Mouse (Mus musculus): ENCODE measurements around the gene Bahd1. TPM values are rescaled to one million over a fixed set of nuclear protein-coding genes. Genes with fewer than 3 reads are reported as not detected.

Bahd1 gene
- polyA plus RNA-seq, 1 experiment from 2014 or later = 6.7 TPM

GRCm38 (mm10) chr2:118901175-118902031 is 1.2 kb downstream of the Bahd1 start:
- H3K9ac ChIP-seq (replicated peaks) = peak overlapping the region; percentile 84
- H3K4me2 ChIP-seq (replicated peaks) = peak overlapping the region; percentile 97
- under 1% methylated on average over 57 of the region's 120 CpGs for WGBS
- ATAC-seq (ENCODE audit: low FRiP score, low read depth) = peak; percentile 89
- H3K4me1 ChIP-seq = peaks cover 65% of the 10 kb centered on the region
- H3K27me3 ChIP-seq = peaks cover 61% of the 10 kb centered on the region
- no peaks in the 10 kb centered on the region for H3K9me3 ChIP-seq
- no peaks in the 10 kb centered on the region for H3K36me3 ChIP-seq
- H3K4me3 ChIP-seq = peak overlapping the region; percentile 68
- peak overlapping the region; percentile 89 for H3K27ac ChIP-seq (replicated peaks)

DNA sequence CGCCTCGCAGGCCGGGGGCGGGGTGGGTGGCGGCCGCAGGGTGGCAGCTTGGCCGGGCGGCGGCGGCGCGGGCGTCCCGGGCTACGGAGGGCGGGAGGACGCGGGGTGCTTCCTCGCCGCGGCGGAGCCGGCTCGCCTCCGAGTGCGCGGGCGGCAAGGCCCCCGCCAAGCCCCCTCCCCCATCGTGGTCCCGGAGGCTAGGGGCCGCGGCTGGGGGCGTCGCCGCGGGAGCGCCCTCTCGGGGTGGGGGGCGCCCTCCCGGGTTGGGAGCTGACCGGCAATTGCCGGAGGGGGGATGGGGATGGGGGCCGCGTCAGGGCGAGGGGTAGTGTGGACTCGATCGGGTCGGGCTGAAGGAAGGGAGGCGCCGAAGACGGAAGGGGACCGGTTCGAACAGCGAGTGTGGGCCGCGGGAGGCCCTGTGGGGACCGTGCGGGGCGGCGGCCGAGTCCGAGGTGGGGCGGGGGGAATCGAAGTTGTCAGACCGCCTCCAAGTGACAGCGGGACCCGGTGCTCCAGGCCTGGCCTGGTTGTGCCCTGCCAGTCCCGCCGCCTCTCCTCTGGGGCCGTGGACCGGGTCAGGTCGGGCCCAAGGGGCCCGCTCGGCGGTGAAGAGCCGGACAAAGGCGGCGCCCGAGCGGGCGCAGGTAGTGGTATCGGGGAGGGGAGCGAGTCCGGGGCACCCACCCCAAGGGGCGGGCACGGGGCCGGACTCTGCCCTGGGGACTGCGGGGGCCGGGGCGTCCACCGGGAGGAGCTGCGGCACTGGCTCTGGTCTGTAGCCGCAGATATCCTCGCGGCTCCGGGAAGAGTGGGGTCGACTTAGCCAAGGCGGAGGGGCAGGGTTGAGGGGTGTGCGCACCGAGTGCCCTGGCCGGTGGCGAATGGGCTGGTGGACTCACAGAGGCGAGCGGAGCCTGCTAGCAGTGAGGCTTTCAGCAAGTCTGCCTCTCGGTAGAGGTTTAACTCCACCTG is 2.2 kb downstream of the Bahd1 start:
- H3K9me3 ChIP-seq = no peaks in the 10 kb centered on the region
- peak overlapping the region; percentile 97 for H3K4me2 ChIP-seq (replicated peaks)
- WGBS = under 1% methylated on average over 92 of the region's 106 CpGs
- peak overlapping the region; percentile 84 for H3K9ac ChIP-seq (replicated peaks)
- peak; percentile 35 for ATAC-seq (ENCODE audit: low FRiP score, low read depth)
- H3K27me3 ChIP-seq = peaks cover 52% of the 10 kb centered on the region
- H3K4me1 ChIP-seq = peaks cover 58% of the 10 kb centered on the region
- H3K27ac ChIP-seq (replicated peaks) = peak overlapping the region; percentile 89
- H3K4me3 ChIP-seq = peak overlapping the region; percentile 68
- H3K36me3 ChIP-seq = no peaks in the 10 kb centered on the region

DNA sequence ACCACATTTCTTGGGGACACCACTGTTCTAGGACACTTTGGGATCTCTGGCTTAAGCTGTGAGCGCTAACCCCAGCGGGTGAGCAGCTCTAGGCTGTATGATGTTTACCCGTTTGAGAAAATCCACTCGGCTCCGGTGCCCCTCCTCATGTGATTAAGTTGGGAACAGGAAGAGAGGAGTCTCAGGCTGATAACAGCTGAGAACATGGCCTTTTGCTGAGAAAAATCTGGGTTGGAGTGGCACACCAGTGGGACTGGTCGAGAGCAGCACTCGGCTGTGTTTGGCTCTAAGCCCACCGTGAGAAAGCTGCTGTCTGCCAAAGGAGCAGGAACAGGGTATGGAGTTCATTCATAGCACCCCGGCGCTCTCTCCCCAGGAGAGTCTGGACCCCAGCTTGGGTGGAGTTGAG is 3.2 kb downstream of the Bahd1 start:
- no peaks in the 10 kb centered on the region for H3K36me3 ChIP-seq
- no peak overlapping the region for H3K27ac ChIP-seq (replicated peaks)
- no peaks in the 10 kb centered on the region for H3K9me3 ChIP-seq
- peak overlapping the region; percentile 97 for H3K4me2 ChIP-seq (replicated peaks)
- peaks cover 42% of the 10 kb centered on the region for H3K27me3 ChIP-seq
- peak overlapping the region; percentile 68 for H3K4me3 ChIP-seq
- peaks cover 48% of the 10 kb centered on the region for H3K4me1 ChIP-seq
- peak overlapping the region; percentile 84 for H3K9ac ChIP-seq (replicated peaks)
- no peak for ATAC-seq (ENCODE audit: low FRiP score, low read depth)
- 9% methylated on average over 10 of the region's 10 CpGs for WGBS

- Histone ChIP-seq H3K4me2 (replicated peaks) (no peak overlapping the region), H3K36me3 (no peaks in the 10 kb centered on the region), H3K9me3 (no peaks in the 10 kb centered on the region), H3K4me1 (peaks cover 42% of the 10 kb centered on the region), H3K4me3 (no peak overlapping the region), H3K27ac (replicated peaks) (no peak overlapping the region), H3K9ac (replicated peaks) (no peak overlapping the region), H3K27me3 (peaks cover 20% of the 10 kb centered on the region)
- no peak for ATAC-seq (ENCODE audit: low FRiP score, low read depth)
- 89% methylated on average over 7 of the region's 7 CpGs for WGBS
These were observed 5.4 kb downstream of the Bahd1 start for GRCm38 (mm10) chr2:118905433-118906117.

- WGBS = 86% methylated on average over 5 of the region's 5 CpGs
- Histone ChIP-seq H3K4me1 (peaks cover 40% of the 10 kb centered on the region), H3K36me3 (no peaks in the 10 kb centered on the region), H3K4me2 (replicated peaks) (no peak overlapping the region), H3K9ac (replicated peaks) (no peak overlapping the region), H3K4me3 (no peak overlapping the region), H3K27ac (replicated peaks) (no peak overlapping the region), H3K27me3 (peaks cover 17% of the 10 kb centered on the region), H3K9me3 (no peaks in the 10 kb centered on the region)
- ATAC-seq (ENCODE audit: low FRiP score, low read depth) = no peak
These were observed 5.9 kb downstream of the Bahd1 start for GRCm38 (mm10) chr2:118906118-118906492.

GRCm38 (mm10) chr2:118907781-118908180 is 7.6 kb downstream of the Bahd1 start:
- H3K4me2 ChIP-seq (replicated peaks) = no peak overlapping the region
- H3K36me3 ChIP-seq = no peaks in the 10 kb centered on the region
- no peak for ATAC-seq (ENCODE audit: low FRiP score, low read depth)
- peaks cover 17% of the 10 kb centered on the region for H3K27me3 ChIP-seq
- peaks cover 44% of the 10 kb centered on the region for H3K4me1 ChIP-seq
- H3K9me3 ChIP-seq = no peaks in the 10 kb centered on the region
- H3K27ac ChIP-seq (replicated peaks) = no peak overlapping the region
- H3K4me3 ChIP-seq = no peak overlapping the region
- WGBS = 83% methylated on average over 3 of the region's 3 CpGs
- H3K9ac ChIP-seq (replicated peaks) = no peak overlapping the region

DNA sequence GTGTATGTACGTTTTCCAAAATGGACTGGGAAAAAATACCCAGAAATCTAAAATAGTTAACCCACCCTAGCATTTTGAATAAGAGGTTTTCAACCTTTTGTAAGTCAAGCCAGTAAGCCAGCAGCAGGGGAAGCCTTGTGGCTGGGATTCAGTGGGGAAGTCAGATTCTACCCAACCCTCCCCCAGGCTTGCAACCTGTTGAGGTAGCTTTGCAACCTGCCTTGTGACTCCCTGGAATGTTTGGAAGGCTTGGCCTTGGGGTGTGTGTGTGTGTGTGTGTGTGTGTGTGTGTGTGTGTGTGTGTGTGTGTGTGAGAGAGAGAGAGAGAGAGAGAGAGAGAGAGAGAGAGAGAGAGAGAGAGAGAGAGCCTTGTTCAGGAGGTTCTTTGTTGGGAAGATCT is 9.0 kb downstream of the Bahd1 start:
- H3K4me1 ChIP-seq = peaks cover 44% of the 10 kb centered on the region
- H3K4me2 ChIP-seq (replicated peaks) = no peak overlapping the region
- H3K27me3 ChIP-seq = peaks cover 5% of the 10 kb centered on the region; the same call in 1 of the 2 replicates
- no peak for ATAC-seq (ENCODE audit: low FRiP score, low read depth)
- no peaks in the 10 kb centered on the region for H3K36me3 ChIP-seq
- no peak overlapping the region for H3K27ac ChIP-seq (replicated peaks)
- no peak overlapping the region for H3K9ac ChIP-seq (replicated peaks)
- H3K4me3 ChIP-seq = no peak overlapping the region
- 42% methylated on average over 1 of the region's 1 CpGs for WGBS
- no peaks in the 10 kb centered on the region for H3K9me3 ChIP-seq

DNA sequence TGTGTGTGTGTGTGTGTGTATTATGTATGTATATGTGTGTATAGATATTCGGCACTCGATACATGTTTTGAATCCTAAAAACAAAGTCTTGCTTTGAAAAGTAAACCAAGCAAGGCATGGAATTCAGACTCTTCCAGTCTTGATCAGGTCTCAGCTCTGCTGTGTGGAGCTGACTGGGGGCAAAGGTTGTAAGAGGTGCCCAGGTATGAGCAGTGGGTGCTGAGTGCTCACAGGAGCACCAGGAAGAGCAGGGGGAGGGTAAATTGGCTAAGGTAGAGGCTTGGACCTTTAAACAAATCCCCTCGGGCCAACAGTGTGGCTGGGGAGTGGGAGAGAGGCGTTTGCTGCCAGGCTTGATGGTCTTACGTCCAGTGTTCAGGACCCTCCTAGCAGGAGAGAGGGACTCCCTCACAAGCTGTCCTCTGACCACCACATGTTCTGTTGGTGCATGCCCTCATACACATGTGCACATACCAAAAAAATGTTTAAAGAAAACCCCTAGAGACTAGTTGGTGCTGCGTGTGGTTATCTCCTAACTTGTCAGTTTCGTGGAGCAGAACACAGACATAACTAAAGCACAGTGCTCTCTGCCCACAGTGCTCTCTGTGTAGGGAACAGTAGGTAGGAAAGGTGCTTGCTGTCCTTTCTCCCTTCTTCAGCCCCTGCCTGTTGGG is 10.6 kb downstream of the Bahd1 start:
- Histone ChIP-seq H3K9ac (replicated peaks) (no peak overlapping the region), H3K9me3 (no peaks in the 10 kb centered on the region), H3K27ac (replicated peaks) (no peak overlapping the region), H3K36me3 (no peaks in the 10 kb centered on the region), H3K4me3 (no peak overlapping the region), H3K4me1 (peaks cover 40% of the 10 kb centered on the region), H3K27me3 (no peaks in the 10 kb centered on the region), H3K4me2 (replicated peaks) (no peak overlapping the region)
- 80% methylated on average over 7 of the region's 7 CpGs for WGBS
- no peak for ATAC-seq (ENCODE audit: low FRiP score, low read depth)

GRCm38 (mm10) chr2:118912706-118913105 is 12.5 kb downstream of the Bahd1 start:
- H3K4me1 ChIP-seq = peaks cover 34% of the 10 kb centered on the region
- ATAC-seq (ENCODE audit: low FRiP score, low read depth) = no peak
- H3K4me3 ChIP-seq = no peak overlapping the region
- H3K4me2 ChIP-seq (replicated peaks) = no peak overlapping the region
- 74% methylated on average over 8 of the region's 8 CpGs for WGBS
- H3K27ac ChIP-seq (replicated peaks) = no peak overlapping the region
- H3K36me3 ChIP-seq = peaks cover 15% of the 10 kb centered on the region
- no peak overlapping the region for H3K9ac ChIP-seq (replicated peaks)
- no peaks in the 10 kb centered on the region for H3K9me3 ChIP-seq
- H3K27me3 ChIP-seq = no peaks in the 10 kb centered on the region

- 55% methylated on average over 11 of the region's 11 CpGs for WGBS
- Histone ChIP-seq H3K4me3 (no peak overlapping the region), H3K4me1 (peaks cover 34% of the 10 kb centered on the region), H3K27ac (replicated peaks) (no peak overlapping the region), H3K36me3 (peaks cover 15% of the 10 kb centered on the region), H3K4me2 (replicated peaks) (no peak overlapping the region), H3K9ac (replicated peaks) (0 out of 2 replicates have a peak overlapping the region, but pooled peaks have one; percentile 17), H3K27me3 (no peaks in the 10 kb centered on the region), H3K9me3 (no peaks in the 10 kb centered on the region)
- no peak for ATAC-seq (ENCODE audit: low FRiP score, low read depth)
These were observed 13.5 kb downstream of the Bahd1 start for GRCm38 (mm10) chr2:118913551-118914276.

GRCm38 (mm10) chr2:118914685-118915084 is 14.5 kb downstream of the Bahd1 start:
- H3K4me2 ChIP-seq (replicated peaks) = no peak overlapping the region
- no peak overlapping the region for H3K9ac ChIP-seq (replicated peaks)
- H3K4me1 ChIP-seq = peaks cover 34% of the 10 kb centered on the region
- H3K27me3 ChIP-seq = no peaks in the 10 kb centered on the region
- no peak overlapping the region for H3K4me3 ChIP-seq
- WGBS = 25% methylated on average over 8 of the region's 8 CpGs
- no peak overlapping the region for H3K27ac ChIP-seq (replicated peaks)
- H3K36me3 ChIP-seq = peaks cover 24% of the 10 kb centered on the region
- H3K9me3 ChIP-seq = no peaks in the 10 kb centered on the region
- no peak for ATAC-seq (ENCODE audit: low FRiP score, low read depth)
